Comparison of ENCODE assay signal across 16 mouse cellular contexts in the genomic region with DNA sequence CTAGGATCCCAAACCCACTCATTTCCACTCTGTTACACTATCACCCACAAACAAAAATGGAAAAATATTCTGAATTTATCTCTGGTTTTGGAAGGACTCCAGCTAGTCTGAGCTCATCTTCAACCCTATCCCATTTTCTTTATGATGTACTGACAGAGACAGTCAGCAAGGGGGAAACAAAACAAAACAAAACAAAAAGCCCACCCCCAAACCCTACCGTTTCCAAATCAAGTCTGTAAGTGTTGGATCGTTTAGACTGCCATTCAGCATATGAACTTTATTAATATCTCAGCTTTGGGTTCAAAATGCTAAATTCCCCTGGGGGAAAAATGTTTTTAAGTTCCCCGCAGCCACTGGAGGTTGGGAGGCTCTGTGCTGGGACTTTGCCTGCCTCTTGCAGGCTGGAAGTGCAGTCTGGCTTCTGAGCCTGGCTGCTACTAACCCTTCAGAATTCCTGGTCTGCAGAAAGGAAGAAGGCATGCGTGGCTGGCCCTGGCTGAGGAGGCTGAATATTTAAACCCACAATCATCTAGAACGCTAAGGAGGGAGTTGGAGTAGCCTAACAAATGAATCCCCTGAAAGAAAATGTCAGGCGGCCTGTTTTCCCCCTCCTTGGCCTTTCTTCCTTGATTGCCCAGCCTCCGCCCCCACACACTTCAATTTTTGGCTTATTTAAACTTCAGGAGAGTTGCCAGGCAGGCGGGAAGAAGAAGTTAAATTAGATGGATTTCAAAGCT.
DNase-seq lines count a peak whose midpoint lies in the region; ATAC-seq and TF ChIP-seq lines count a peak whose summit lies in the region.
"Had no signal": no experiment of that assay in that cellular context is flagged by ENCODE, and none has a peak within 500 bp of the region (broad histone marks: within the 10 kb centered on the region; RNA-seq: fewer than 3 reads in every experiment).

No protein-coding gene starts in this region.

- no peak overlapping the region for H3K9ac ChIP-seq in hindbrain, postnatal 0 days (replicated peaks; ENCODE audit: low read length)
- no peak overlapping the region for H3K9ac ChIP-seq in hindbrain, embryonic 13.5 days
- H3K9ac ChIP-seq in midbrain, postnatal 0 days (replicated peaks; ENCODE audit: low read length, poor library complexity, severe bottlenecking), result no peak overlapping the region
- H3K9ac ChIP-seq in forebrain, embryonic 15.5 days (replicated peaks), result no peak overlapping the region

- no peak for TF ChIP-seq CTCF in hindbrain, postnatal 0 days (IDR thresholded peaks at IDR 0.05; ENCODE audit: low read depth)
- TF ChIP-seq CTCF in midbrain, postnatal 0 days (IDR thresholded peaks at IDR 0.05), result no peak

- 44% methylated on average over 8 of the region's 8 CpGs for WGBS in hindbrain, postnatal 0 days
- WGBS in hindbrain, embryonic 13.5 days, result 55% methylated on average over 8 of the region's 8 CpGs
- WGBS in midbrain, embryonic 10.5 days, result 65% methylated on average over 8 of the region's 8 CpGs
- WGBS in midbrain, postnatal 0 days, result 50% methylated on average over 8 of the region's 8 CpGs
- 18% methylated on average over 8 of the region's 8 CpGs for WGBS in forebrain, embryonic 15.5 days

- H3K9me3 ChIP-seq in hindbrain, postnatal 0 days (ENCODE audit: low read length), result no peaks in the 10 kb centered on the region
- H3K9me3 ChIP-seq in hindbrain, embryonic 13.5 days, result no peaks in the 10 kb centered on the region
- no peaks in the 10 kb centered on the region for H3K9me3 ChIP-seq in midbrain, embryonic 10.5 days (replicated peaks)
- no peaks in the 10 kb centered on the region for H3K9me3 ChIP-seq in midbrain, postnatal 0 days (ENCODE audit: low read length)
- H3K9me3 ChIP-seq in forebrain, embryonic 15.5 days, result no peaks in the 10 kb centered on the region

- H3K4me2 ChIP-seq in hindbrain, postnatal 0 days (ENCODE audit: low read depth, low read length), result no peak overlapping the region
- H3K4me2 ChIP-seq in hindbrain, embryonic 13.5 days, result no peak overlapping the region
- H3K4me2 ChIP-seq in midbrain, postnatal 0 days (ENCODE audit: low read depth, low read length, poor library complexity, severe bottlenecking), result no peak overlapping the region
- no peak overlapping the region for H3K4me2 ChIP-seq in forebrain, embryonic 15.5 days (replicated peaks)

- H3K4me3 ChIP-seq in hindbrain, postnatal 0 days (ENCODE audit: low read length), result no peak overlapping the region
- no peak overlapping the region for H3K4me3 ChIP-seq in hindbrain, embryonic 13.5 days
- no peak overlapping the region for H3K4me3 ChIP-seq in midbrain, embryonic 10.5 days
- no peak overlapping the region for H3K4me3 ChIP-seq in midbrain, postnatal 0 days (ENCODE audit: low read depth, low read length)
- no peak overlapping the region for H3K4me3 ChIP-seq in forebrain, embryonic 15.5 days
- H3K4me3 ChIP-seq: erythroblast, embryonic 14.5 days; layer of hippocampus, adult 2 months had no signal

- H3K36me3 ChIP-seq in hindbrain, postnatal 0 days (ENCODE audit: insufficient read depth, low read length), result no peaks in the 10 kb centered on the region
- H3K36me3 ChIP-seq in hindbrain, embryonic 13.5 days, result no peaks in the 10 kb centered on the region
- no peaks in the 10 kb centered on the region for H3K36me3 ChIP-seq in midbrain, embryonic 10.5 days
- H3K36me3 ChIP-seq in midbrain, postnatal 0 days (ENCODE audit: insufficient read depth, low read length), result no peaks in the 10 kb centered on the region
- no peaks in the 10 kb centered on the region for H3K36me3 ChIP-seq in forebrain, embryonic 15.5 days

- no peaks in the 10 kb centered on the region for H3K27me3 ChIP-seq in hindbrain, postnatal 0 days (ENCODE audit: insufficient read depth, low read length)
- 0 out of 2 replicates have a peak, but pooled peaks cover 19% of the 10 kb centered on the region for H3K27me3 ChIP-seq in hindbrain, embryonic 13.5 days
- no peaks in the 10 kb centered on the region for H3K27me3 ChIP-seq in midbrain, embryonic 10.5 days (ENCODE audit: low read depth, poor library complexity, severe bottlenecking)
- H3K27me3 ChIP-seq in midbrain, postnatal 0 days (ENCODE audit: insufficient read depth, low read length), result no peaks in the 10 kb centered on the region
- H3K27me3 ChIP-seq in forebrain, embryonic 15.5 days, result no peaks in the 10 kb centered on the region
- H3K27me3 ChIP-seq: Patski had no signal

- no peaks in the 10 kb centered on the region for H3K4me1 ChIP-seq in hindbrain, postnatal 0 days (ENCODE audit: insufficient read depth, low read length)
- H3K4me1 ChIP-seq in hindbrain, embryonic 13.5 days (replicated peaks), result peaks cover 8% of the 10 kb centered on the region
- peaks cover 12% of the 10 kb centered on the region for H3K4me1 ChIP-seq in midbrain, embryonic 10.5 days
- no peaks in the 10 kb centered on the region for H3K4me1 ChIP-seq in midbrain, postnatal 0 days (ENCODE audit: insufficient read depth, low read length)
- peaks cover 18% of the 10 kb centered on the region for H3K4me1 ChIP-seq in forebrain, embryonic 15.5 days

- no peak for ATAC-seq in hindbrain, postnatal 0 days
- ATAC-seq in hindbrain, embryonic 13.5 days (ENCODE audit: low FRiP score), result no peak
- no peak for ATAC-seq in midbrain, postnatal 0 days (ENCODE audit: low FRiP score)
- 0 out of 2 replicates have a peak, but pooled peaks have one; percentile 46 for ATAC-seq in forebrain, embryonic 15.5 days (replicated peaks)
- ATAC-seq: midbrain, embryonic 16.5 days; Patski had no signal

- H3K27ac ChIP-seq in hindbrain, postnatal 0 days, result no peak overlapping the region
- no peak overlapping the region for H3K27ac ChIP-seq in hindbrain, embryonic 13.5 days
- 0 out of 2 replicates have a peak overlapping the region, but pooled peaks have one; percentile 49 for H3K27ac ChIP-seq in midbrain, embryonic 10.5 days (replicated peaks)
- no peak overlapping the region for H3K27ac ChIP-seq in midbrain, postnatal 0 days (ENCODE audit: low read depth, low read length)
- H3K27ac ChIP-seq in forebrain, embryonic 15.5 days (replicated peaks), result peak overlapping the region; percentile 42; the same call in 1 of the 2 replicates
- H3K27ac ChIP-seq: layer of hippocampus, adult 2 months had no signal

- DNase-seq in hindbrain, postnatal 0 days (ENCODE audit: low spot score), result peak; percentile 5
- DNase-seq in midbrain, embryonic 10.5 days (ENCODE audit: low spot score), result no peak
- DNase-seq in midbrain, postnatal 0 days (ENCODE audit: low spot score), result no peak
- DNase-seq in frontal cortex, postnatal 10 days (ENCODE audit: low spot score in 2 of 2), result no peak
- DNase-seq in left cerebral cortex, postnatal 14 days (ENCODE audit: low spot score in 2 of 2), result no peak
- DNase-seq in layer of hippocampus, postnatal 14 days (ENCODE audit: low spot score in 2 of 2), result no peak
- DNase-seq: cerebellum, adult 18-20 months; gastrocnemius, postnatal 25 days; left cerebral cortex, postnatal 4 days; thymus, adult 18-20 months had no signal

- intact Hi-C loops in left cerebral cortex, postnatal 14 days (cut with DNase I), result no loop called here

Comparison
In these comparisons a context has a peak if more than half of its experiments do, and no peak if none do; other contexts are left out.
1. H3K27ac ChIP-seq: peak in midbrain, embryonic 10.5 days (single experiment) and forebrain, embryonic 15.5 days (single experiment); none in hindbrain, postnatal 0 days (single experiment), hindbrain, embryonic 13.5 days (single experiment) and midbrain, postnatal 0 days (single experiment).